Mouse (Mus musculus): ENCODE results near the gene Ryr2. TPM values are rescaled to one million over a fixed set of nuclear protein-coding genes. Genes with fewer than 3 reads are reported as not detected.

Gene Ryr2
- total and polyA plus RNA-seq, 3 experiments, result 0.11 to 0.13 TPM; not detected in 1

DNA sequence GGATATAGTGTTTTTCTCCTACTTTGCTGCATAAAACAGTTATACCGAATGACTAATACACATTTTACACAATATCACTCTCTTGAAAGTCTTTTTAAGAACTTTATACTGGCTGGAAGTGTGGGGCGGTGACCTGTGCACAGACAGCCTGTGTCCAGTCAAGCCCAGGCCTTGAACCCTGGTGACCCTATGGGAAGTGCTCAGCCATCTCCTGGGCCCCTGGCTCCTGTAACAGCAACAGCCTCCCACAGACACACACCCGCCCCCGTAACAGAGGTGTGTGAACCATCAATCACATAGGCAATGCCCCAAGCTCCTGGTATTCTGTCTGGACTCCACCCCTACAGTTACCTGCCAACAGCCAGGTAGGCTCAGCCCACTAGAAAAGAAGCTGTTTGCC is 424.9 kb downstream of the Ryr2 start:
- dilution Hi-C loops (cut with MboI; ENCODE audit: extremely low pct_ligation_motif_present, extremely low pct_unique_long_range_greater_than_20kb, low sequenced_read_pairs) (no loop called here), in situ Hi-C loops (cut with MboI; ENCODE audit: low pct_ligation_motif_present, low pct_unique_long_range_greater_than_20kb, low sequenced_read_pairs) (no loop called here)
- Histone ChIP-seq H3K36me3 (replicated peaks in 1 of 2; ENCODE audit: control insufficient read depth in 1 of 2, insufficient read depth in 1 of 2, low read length in 1 of 2) (no peaks in the 10 kb centered on the region), H3K4me2 (ENCODE audit: insufficient read depth, low read depth, poor library complexity, severe bottlenecking) (no peak overlapping the region), H3K4me1 (ENCODE audit: control insufficient read depth in 1 of 2, insufficient read depth in 2 of 2) (peaks cover 0 to 5% of the 10 kb centered on the region in 2 experiments; a peak in 2 of 4 replicates), H3K9me3 (replicated peaks; ENCODE audit: low read length) (no peaks in the 10 kb centered on the region), H3K27ac (ENCODE audit: insufficient read depth, low read depth) (no peak overlapping the region), H3K4me3 (replicated peaks in 1 of 3; ENCODE audit: low read depth in 2 of 3, low read length in 2 of 3, poor library complexity in 1 of 3) (no peak overlapping the region), H3K9ac (ENCODE audit: insufficient read depth, low read depth) (no peak overlapping the region), H3K27me3 (replicated peaks) (no peaks in the 10 kb centered on the region), H3K79me2 (replicated peaks; ENCODE audit: control insufficient read depth, extremely low read depth, insufficient read depth, poor library complexity, severe bottlenecking) (no peaks in the 10 kb centered on the region)
- DNase-seq (ENCODE audit: extremely low read depth), result no peak
- TF ChIP-seq HCFC1 (IDR thresholded peaks at IDR 0.05; ENCODE audit: low read depth, low read length), result no peak
- no peak for TF ChIP-seq SMC3 (IDR thresholded peaks at IDR 0.05; ENCODE audit: low read depth, low read length)
- TF ChIP-seq TBP (conservative IDR thresholded peaks at IDR 0.05; ENCODE audit: low read depth, low read length), result no peak
- no peak for TF ChIP-seq ZC3H11A (IDR thresholded peaks at IDR 0.05; ENCODE audit: low read depth, low read length)
- TF ChIP-seq ELF1 (IDR thresholded peaks at IDR 0.05; ENCODE audit: low read depth, low read length), result no peak
- no peak for TF ChIP-seq GABPA (IDR thresholded peaks at IDR 0.05; ENCODE audit: insufficient replicate concordance, low read depth, low read length)
- TF ChIP-seq CTCF (conservative IDR thresholded peaks at IDR 0.05 in 1 of 2, IDR thresholded peaks at IDR 0.05 in 1 of 2; ENCODE audit: low read depth in 2 of 2, low read length in 2 of 2), result no peak

- Histone ChIP-seq H3K4me1 (ENCODE audit: control insufficient read depth in 1 of 2, insufficient read depth in 2 of 2) (no peaks in the 10 kb centered on the region), H3K9me3 (replicated peaks; ENCODE audit: low read length) (no peaks in the 10 kb centered on the region), H3K27me3 (replicated peaks) (no peaks in the 10 kb centered on the region), H3K9ac (ENCODE audit: insufficient read depth, low read depth) (no peak overlapping the region), H3K4me2 (ENCODE audit: insufficient read depth, low read depth, poor library complexity, severe bottlenecking) (no peak overlapping the region), H3K36me3 (replicated peaks in 1 of 2; ENCODE audit: control insufficient read depth in 1 of 2, insufficient read depth in 1 of 2, low read length in 1 of 2) (no peaks in the 10 kb centered on the region), H3K4me3 (replicated peaks in 1 of 3; ENCODE audit: low read depth in 2 of 3, low read length in 2 of 3, poor library complexity in 1 of 3) (no peak overlapping the region), H3K27ac (ENCODE audit: insufficient read depth, low read depth) (no peak overlapping the region), H3K79me2 (replicated peaks; ENCODE audit: control insufficient read depth, extremely low read depth, insufficient read depth, poor library complexity, severe bottlenecking) (no peaks in the 10 kb centered on the region)
- no peak for TF ChIP-seq ZMIZ1 (IDR thresholded peaks at IDR 0.05; ENCODE audit: low read depth, low read length)
- TF ChIP-seq E2F4 (IDR thresholded peaks at IDR 0.05; ENCODE audit: insufficient replicate concordance, low read depth, low read length), result no peak
- no peak for TF ChIP-seq ZKSCAN1 (IDR thresholded peaks at IDR 0.05; ENCODE audit: borderline replicate concordance, low read depth, low read length)
- TF ChIP-seq SMC3 (IDR thresholded peaks at IDR 0.05; ENCODE audit: low read depth, low read length), result no peak
- in situ Hi-C loops (cut with MboI; ENCODE audit: low pct_ligation_motif_present, low pct_unique_long_range_greater_than_20kb, low sequenced_read_pairs) (no loop called here), dilution Hi-C loops (cut with MboI; ENCODE audit: extremely low pct_ligation_motif_present, extremely low pct_unique_long_range_greater_than_20kb, low sequenced_read_pairs) (no loop called here)
- DNase-seq (ENCODE audit: extremely low read depth), result no peak
Observed at GRCm38 (mm10) chr13:11662815-11663214, 443.9 kb downstream of the Ryr2 start.

DNA sequence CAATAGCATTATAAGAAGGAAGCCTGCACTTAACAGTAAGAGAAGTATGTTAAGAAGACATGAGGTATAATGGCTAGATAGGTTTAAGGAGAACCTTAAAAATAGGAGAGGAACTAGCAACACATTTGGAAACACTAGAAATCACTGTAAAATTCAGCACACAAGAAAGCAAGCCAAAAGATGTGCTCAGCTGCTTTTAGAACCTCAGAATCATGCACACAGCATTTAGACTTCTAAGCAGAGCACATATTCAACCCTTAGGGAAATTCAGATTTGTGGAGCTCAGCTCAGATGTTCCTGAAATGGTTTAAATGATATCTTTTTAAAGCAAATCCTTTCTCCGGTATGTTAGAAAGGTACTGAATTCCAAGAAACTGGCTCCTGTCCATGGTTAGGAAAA is 461.9 kb downstream of the Ryr2 start:
- TF ChIP-seq PAX5 (IDR thresholded peaks at IDR 0.05; ENCODE audit: low read length) (no peak), ZMIZ1 (IDR thresholded peaks at IDR 0.05; ENCODE audit: low read depth, low read length) (no peak), JUN (IDR thresholded peaks at IDR 0.05; ENCODE audit: insufficient read depth, low read depth, low read length) (no peak)

More for the DNA sequence above, 461.9 kb downstream of the Ryr2 start:
- in situ Hi-C loops (cut with MboI; ENCODE audit: low pct_ligation_motif_present, low pct_unique_long_range_greater_than_20kb, low sequenced_read_pairs), result no loop called here
- DNase-seq (ENCODE audit: extremely low read depth), result no peak
- no peak overlapping the region for H3K27ac ChIP-seq (ENCODE audit: insufficient read depth, low read depth)
- H3K36me3 ChIP-seq (replicated peaks in 1 of 2; ENCODE audit: control insufficient read depth in 1 of 2, insufficient read depth in 1 of 2, low read length in 1 of 2), result no peaks in the 10 kb centered on the region
- no peaks in the 10 kb centered on the region for H3K79me2 ChIP-seq (replicated peaks; ENCODE audit: control insufficient read depth, extremely low read depth, insufficient read depth, poor library complexity, severe bottlenecking)
- dilution Hi-C loops (cut with MboI; ENCODE audit: extremely low pct_ligation_motif_present, extremely low pct_unique_long_range_greater_than_20kb, low sequenced_read_pairs), result no loop called here
- H3K4me1 ChIP-seq (ENCODE audit: control insufficient read depth in 1 of 2, insufficient read depth in 2 of 2), result no peaks in the 10 kb centered on the region
- H3K9me3 ChIP-seq (replicated peaks; ENCODE audit: low read length), result no peaks in the 10 kb centered on the region
- H3K4me2 ChIP-seq (ENCODE audit: insufficient read depth, low read depth, poor library complexity, severe bottlenecking), result no peak overlapping the region
- no peaks in the 10 kb centered on the region for H3K27me3 ChIP-seq (replicated peaks)
- H3K4me3 ChIP-seq (replicated peaks in 1 of 3; ENCODE audit: low read depth in 2 of 3, low read length in 2 of 3, poor library complexity in 1 of 3), result no peak overlapping the region
- no peak overlapping the region for H3K9ac ChIP-seq (ENCODE audit: insufficient read depth, low read depth)

Data from CH12.LX (cell line).